Mouse (Mus musculus) ZHBTc4 (cell line): ENCODE data around the gene Pank3.
A peak's percentile ranks its signal among the peaks of the same experiment; 100 is the strongest.

Source experiments
- DNase-seq: peaks from one replicate; pipeline ENCODE4 v3.0.0-alpha.2; 2011; ENCODE audit warnings: low read depth, low spot score

The Pank3 gene

GRCm38 (mm10) chr11:35840806-35841205, 71.5 kb downstream of the Pank3 start:
- peak; percentile 59 for DNase-seq
